Mouse (Mus musculus): Measurements from ENCODE around the gene Fhl2. TPM values are rescaled to one million over a fixed set of nuclear protein-coding genes. Genes with fewer than 3 reads are reported as not detected.

Fhl2 gene
- polyA plus RNA-seq, 1 experiment from 2014 or later: 26.0 TPM

- 83% methylated on average over 4 of the region's 4 CpGs for WGBS
- no peak for ATAC-seq (ENCODE audit: low FRiP score, low read depth)
These were observed 72.1 kb downstream of the Fhl2 start for GRCm38 (mm10) chr1:43124726-43125125.

GRCm38 (mm10) chr1:43122616-43123015, 74.2 kb downstream of the Fhl2 start:
- H3K9me3 ChIP-seq: no peaks in the 10 kb centered on the region
- no peak overlapping the region for H3K27ac ChIP-seq (replicated peaks)
- H3K9ac ChIP-seq: no peak overlapping the region
- no peak overlapping the region for H3K4me2 ChIP-seq
- peaks cover 15% of the 10 kb centered on the region for H3K36me3 ChIP-seq
- no peak for ATAC-seq (ENCODE audit: low FRiP score, low read depth)
- no peaks in the 10 kb centered on the region for H3K4me1 ChIP-seq (replicated peaks)
- 94% methylated on average over 2 of the region's 2 CpGs for WGBS
- no peaks in the 10 kb centered on the region for H3K27me3 ChIP-seq
- H3K4me3 ChIP-seq: no peak overlapping the region

More at GRCm38 (mm10) chr1:43124726-43125125, 72.1 kb downstream of the Fhl2 start:
- Histone ChIP-seq H3K9me3 (no peaks in the 10 kb centered on the region), H3K27ac (replicated peaks) (no peak overlapping the region), H3K9ac (no peak overlapping the region), H3K27me3 (no peaks in the 10 kb centered on the region), H3K4me2 (no peak overlapping the region), H3K4me3 (no peak overlapping the region), H3K4me1 (replicated peaks) (no peaks in the 10 kb centered on the region), H3K36me3 (peaks cover 9% of the 10 kb centered on the region; the same call in 1 of the 2 replicates)

GRCm38 (mm10) chr1:43120950-43121349, 75.8 kb downstream of the Fhl2 start:
- Histone ChIP-seq H3K4me3 (no peak overlapping the region), H3K4me2 (no peak overlapping the region), H3K9ac (no peak overlapping the region), H3K36me3 (peaks cover 21% of the 10 kb centered on the region), H3K9me3 (no peaks in the 10 kb centered on the region), H3K27me3 (no peaks in the 10 kb centered on the region), H3K4me1 (replicated peaks) (no peaks in the 10 kb centered on the region), H3K27ac (replicated peaks) (no peak overlapping the region)
- ATAC-seq (ENCODE audit: low FRiP score, low read depth): no peak
- 98% methylated on average over 5 of the region's 5 CpGs for WGBS

- H3K27ac ChIP-seq (replicated peaks): no peak overlapping the region
- ATAC-seq (ENCODE audit: low FRiP score, low read depth): no peak
- no peak overlapping the region for H3K4me3 ChIP-seq
- no peaks in the 10 kb centered on the region for H3K9me3 ChIP-seq
- 98% methylated on average over 8 of the region's 8 CpGs for WGBS
- H3K9ac ChIP-seq: no peak overlapping the region
- no peaks in the 10 kb centered on the region for H3K4me1 ChIP-seq (replicated peaks)
- H3K4me2 ChIP-seq: no peak overlapping the region
- no peaks in the 10 kb centered on the region for H3K27me3 ChIP-seq
- H3K36me3 ChIP-seq: peaks cover 47% of the 10 kb centered on the region
These were observed 79.3 kb downstream of the Fhl2 start for GRCm38 (mm10) chr1:43117435-43117834.

- H3K36me3 ChIP-seq: peaks cover 65% of the 10 kb centered on the region
- no peak for ATAC-seq (ENCODE audit: low FRiP score, low read depth)
- H3K27ac ChIP-seq (replicated peaks): no peak overlapping the region
- no peaks in the 10 kb centered on the region for H3K27me3 ChIP-seq
- WGBS: 95% methylated on average over 2 of the region's 2 CpGs
- no peak overlapping the region for H3K9ac ChIP-seq
- no peaks in the 10 kb centered on the region for H3K4me1 ChIP-seq (replicated peaks)
- no peak overlapping the region for H3K4me2 ChIP-seq
- no peaks in the 10 kb centered on the region for H3K9me3 ChIP-seq
- H3K4me3 ChIP-seq: no peak overlapping the region
These were observed 83.9 kb downstream of the Fhl2 start for GRCm38 (mm10) chr1:43112882-43113281.

GRCm38 (mm10) chr1:43110556-43110955, 86.2 kb downstream of the Fhl2 start:
- H3K36me3 ChIP-seq: peaks cover 66% of the 10 kb centered on the region
- H3K9ac ChIP-seq: no peak overlapping the region
- ATAC-seq (ENCODE audit: low FRiP score, low read depth): no peak
- no peaks in the 10 kb centered on the region for H3K27me3 ChIP-seq
- H3K4me3 ChIP-seq: no peak overlapping the region
- no peaks in the 10 kb centered on the region for H3K4me1 ChIP-seq (replicated peaks)
- 56% methylated on average over 4 of the region's 4 CpGs for WGBS
- H3K27ac ChIP-seq (replicated peaks): no peak overlapping the region
- H3K9me3 ChIP-seq: no peaks in the 10 kb centered on the region
- no peak overlapping the region for H3K4me2 ChIP-seq

- H3K9me3 ChIP-seq: 0 out of 2 replicates have a peak, but pooled peaks cover 6% of the 10 kb centered on the region
- no peaks in the 10 kb centered on the region for H3K27me3 ChIP-seq
- no peaks in the 10 kb centered on the region for H3K4me1 ChIP-seq (replicated peaks)
- 87% methylated on average over 2 of the region's 2 CpGs for WGBS
- H3K36me3 ChIP-seq: peaks cover 59% of the 10 kb centered on the region
- ATAC-seq (ENCODE audit: low FRiP score, low read depth): no peak
- no peak overlapping the region for H3K4me2 ChIP-seq
- H3K4me3 ChIP-seq: no peak overlapping the region
- H3K9ac ChIP-seq: no peak overlapping the region
- no peak overlapping the region for H3K27ac ChIP-seq (replicated peaks)
These were observed 88.1 kb downstream of the Fhl2 start for GRCm38 (mm10) chr1:43108729-43109128.

- H3K4me1 ChIP-seq (replicated peaks): peaks cover 33% of the 10 kb centered on the region
- peak within 1 kb of the TSS; percentile 90 for H3K4me3 ChIP-seq
- H3K36me3 ChIP-seq: peaks cover 18% of the 10 kb centered on the region
- ATAC-seq (ENCODE audit: low FRiP score, low read depth): peak; percentile 97
- no peaks in the 10 kb centered on the region for H3K9me3 ChIP-seq
- no peaks in the 10 kb centered on the region for H3K27me3 ChIP-seq
- peak within 1 kb of the TSS; percentile 89 for H3K4me2 ChIP-seq
- peak within 1 kb of the TSS; percentile 95 for H3K27ac ChIP-seq (replicated peaks)
- whole genome bisulfite sequencing: 1% methylated on average over 57 of the region's 57 CpGs
- H3K9ac ChIP-seq: peak within 1 kb of the TSS; percentile 97
These were observed 98.5 kb downstream of the Fhl2 start, which contains the start of the genes Tgfbrap1 and AI597479 for GRCm38 (mm10) chr1:43098031-43098984. Gene Tgfbrap1 (minus strand): TSS chr1:43098637. Gene AI597479 (plus strand): TSS chr1:43098710.

- no peak for ATAC-seq (ENCODE audit: low FRiP score, low read depth)
- H3K27me3 ChIP-seq: no peaks in the 10 kb centered on the region
- peaks cover 44% of the 10 kb centered on the region for H3K4me1 ChIP-seq (replicated peaks)
- H3K27ac ChIP-seq (replicated peaks): no peak overlapping the region
- H3K4me2 ChIP-seq: no peak overlapping the region
- no peak overlapping the region for H3K4me3 ChIP-seq
- WGBS: 79% methylated on average over 2 of the region's 2 CpGs
- no peaks in the 10 kb centered on the region for H3K36me3 ChIP-seq
- H3K9ac ChIP-seq: no peak overlapping the region
- H3K9me3 ChIP-seq: no peaks in the 10 kb centered on the region
These were observed 102.6 kb downstream of the Fhl2 start for GRCm38 (mm10) chr1:43094206-43094605.

- Histone ChIP-seq H3K27ac (replicated peaks) (peak overlapping the region; percentile 89), H3K9me3 (no peaks in the 10 kb centered on the region), H3K36me3 (no peaks in the 10 kb centered on the region), H3K27me3 (no peaks in the 10 kb centered on the region), H3K4me1 (replicated peaks) (peaks cover 40% of the 10 kb centered on the region), H3K9ac (peak overlapping the region; percentile 95), H3K4me2 (peak overlapping the region; percentile 64), H3K4me3 (peak overlapping the region; percentile 75)
- peak; percentile 84 for ATAC-seq (ENCODE audit: low FRiP score, low read depth)
- WGBS: under 1% methylated on average over 82 of the region's 102 CpGs
These were observed 104.4 kb downstream of the Fhl2 start for GRCm38 (mm10) chr1:43092056-43093015.

- Histone ChIP-seq H3K9ac (peak overlapping the region; percentile 95), H3K4me2 (peak overlapping the region; percentile 64), H3K36me3 (no peaks in the 10 kb centered on the region), H3K4me1 (replicated peaks) (peaks cover 32% of the 10 kb centered on the region), H3K9me3 (no peaks in the 10 kb centered on the region), H3K27me3 (no peaks in the 10 kb centered on the region), H3K4me3 (peak overlapping the region; percentile 75), H3K27ac (replicated peaks) (peak overlapping the region; percentile 89)
- WGBS: 40% methylated on average over 13 of the region's 13 CpGs
- no peak for ATAC-seq (ENCODE audit: low FRiP score, low read depth)
These were observed 105.3 kb downstream of the Fhl2 start for GRCm38 (mm10) chr1:43091306-43092055.
